Mouse (Mus musculus): ENCODE results near the gene Sema3a.

DNA sequence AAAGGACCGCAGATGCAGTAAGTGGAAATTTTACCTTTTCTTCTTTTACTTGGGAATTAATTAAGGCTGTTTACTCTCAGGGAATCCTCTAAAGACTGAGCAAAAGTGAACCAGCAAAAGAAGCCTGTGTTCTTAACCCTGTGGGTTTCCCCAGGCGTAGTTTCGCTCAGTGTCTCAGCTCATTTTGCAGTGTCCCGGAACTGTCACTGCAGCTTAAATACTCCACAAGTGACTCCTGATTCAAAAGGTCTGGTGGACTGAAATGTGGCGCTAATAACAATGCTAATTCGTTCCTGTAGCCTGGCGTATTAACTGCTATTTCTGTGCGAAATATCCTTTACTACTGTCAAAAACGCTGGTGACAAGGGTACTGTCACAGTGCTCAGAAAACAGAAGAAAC lies 543 bp downstream of the Sema3a start:
- TF ChIP-seq GATA1 (IDR thresholded peaks at IDR 0.05; ENCODE audit: borderline replicate concordance, low read length) (no peak), FLI1 (IDR thresholded peaks at IDR 0.05; ENCODE audit: low read length) (no peak)
